Mouse (Mus musculus): ENCODE results near the gene Adcy9. TPM values are rescaled to one million over a fixed set of nuclear protein-coding genes. Genes with fewer than 3 reads are reported as not detected.

Adcy9 gene
- polyA plus RNA-seq, 1 experiment from 2014 or later = 1.5 TPM

DNA sequence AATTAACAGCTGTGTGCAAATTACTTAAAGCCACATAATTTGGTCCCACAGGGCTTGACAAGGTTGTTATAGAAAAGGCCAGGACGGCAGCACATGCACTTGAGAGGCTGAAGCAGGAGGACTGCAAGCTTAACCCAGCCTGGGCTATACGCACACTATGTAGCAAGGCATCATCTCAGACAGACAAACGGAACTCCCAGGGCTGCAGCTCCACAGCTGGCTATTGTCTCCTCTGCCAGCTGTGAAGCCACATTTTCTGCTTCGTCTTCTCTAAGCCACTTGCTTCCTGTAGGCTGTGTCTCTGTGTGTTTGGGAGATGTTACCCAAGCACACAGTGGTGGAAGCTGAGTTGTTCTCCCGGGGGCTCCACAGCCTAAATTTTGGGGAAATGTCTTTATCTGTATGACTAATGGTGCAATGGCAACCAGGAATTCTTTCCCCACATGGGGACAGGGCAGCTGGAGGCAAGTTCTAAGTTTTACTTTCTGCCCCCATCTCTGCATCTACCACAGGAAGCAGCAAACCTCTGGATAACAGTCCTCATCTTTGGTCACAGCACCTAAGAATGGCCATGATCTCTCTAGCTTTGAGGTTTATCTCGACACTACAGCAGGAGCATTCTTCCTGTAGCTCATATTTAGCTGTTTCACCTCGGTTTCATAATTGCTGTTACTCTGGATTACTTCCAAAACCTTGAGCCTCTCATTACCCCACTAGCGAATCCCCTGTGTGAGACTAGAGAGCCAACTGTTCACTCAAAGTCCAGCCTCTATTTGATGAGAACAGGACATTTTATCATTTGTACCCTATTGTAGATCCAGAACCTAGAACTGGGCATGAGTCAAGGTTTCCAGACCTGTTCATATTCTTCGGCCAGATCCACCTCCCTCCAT lies 6.1 kb downstream of the Adcy9 start:
- H3K4me3 ChIP-seq (ENCODE audit: low read depth, low read length) = no peak overlapping the region
- no peak for ATAC-seq
- 0 out of 2 replicates have a peak, but pooled peaks cover 6% of the 10 kb centered on the region for H3K36me3 ChIP-seq (ENCODE audit: control insufficient read depth, insufficient read depth)
- no peak overlapping the region for H3K27ac ChIP-seq (ENCODE audit: low read depth, low read length)
- H3K4me1 ChIP-seq (replicated peaks; ENCODE audit: control insufficient read depth, insufficient read depth, low read length) = peaks cover 12% of the 10 kb centered on the region
- H3K4me2 ChIP-seq (replicated peaks; ENCODE audit: low read depth) = no peak overlapping the region
- 71% methylated on average over 9 of the region's 9 CpGs for WGBS
- H3K27me3 ChIP-seq (replicated peaks; ENCODE audit: control insufficient read depth, insufficient read depth, low read length) = no peaks in the 10 kb centered on the region
- H3K9me3 ChIP-seq (ENCODE audit: control insufficient read depth) = no peaks in the 10 kb centered on the region
- no peak for TF ChIP-seq CTCF (IDR thresholded peaks at IDR 0.05; ENCODE audit: low read depth)
- no peak overlapping the region for H3K9ac ChIP-seq (ENCODE audit: low read depth, low read length)

- Histone ChIP-seq H3K9me3 (ENCODE audit: control insufficient read depth) (no peaks in the 10 kb centered on the region), H3K4me3 (ENCODE audit: low read depth, low read length) (no peak overlapping the region), H3K4me1 (replicated peaks; ENCODE audit: control insufficient read depth, insufficient read depth, low read length) (peaks cover 9% of the 10 kb centered on the region; the same call in 1 of the 2 replicates), H3K27me3 (replicated peaks; ENCODE audit: control insufficient read depth, insufficient read depth, low read length) (no peaks in the 10 kb centered on the region), H3K9ac (ENCODE audit: low read depth, low read length) (no peak overlapping the region), H3K27ac (ENCODE audit: low read depth, low read length) (no peak overlapping the region), H3K36me3 (ENCODE audit: control insufficient read depth, insufficient read depth) (0 out of 2 replicates have a peak, but pooled peaks cover 6% of the 10 kb centered on the region), H3K4me2 (replicated peaks; ENCODE audit: low read depth) (no peak overlapping the region)
- 66% methylated on average over 14 of the region's 14 CpGs for WGBS
- no peak for TF ChIP-seq CTCF (IDR thresholded peaks at IDR 0.05; ENCODE audit: low read depth)
- ATAC-seq = no peak
These were observed 7.0 kb downstream of the Adcy9 start for GRCm38 (mm10) chr16:4413301-4413700.

- no peak overlapping the region for H3K4me2 ChIP-seq (replicated peaks; ENCODE audit: low read depth)
- no peaks in the 10 kb centered on the region for H3K27me3 ChIP-seq (replicated peaks; ENCODE audit: control insufficient read depth, insufficient read depth, low read length)
- no peak overlapping the region for H3K9ac ChIP-seq (ENCODE audit: low read depth, low read length)
- H3K9me3 ChIP-seq (ENCODE audit: control insufficient read depth) = no peaks in the 10 kb centered on the region
- H3K4me1 ChIP-seq (replicated peaks; ENCODE audit: control insufficient read depth, insufficient read depth, low read length) = peaks cover 3% of the 10 kb centered on the region; the same call in 1 of the 2 replicates
- ATAC-seq = no peak
- no peak overlapping the region for H3K27ac ChIP-seq (ENCODE audit: low read depth, low read length)
- 91% methylated on average over 4 of the region's 4 CpGs for whole genome bisulfite sequencing
- TF ChIP-seq CTCF (IDR thresholded peaks at IDR 0.05; ENCODE audit: low read depth) = no peak
- H3K36me3 ChIP-seq (ENCODE audit: control insufficient read depth, insufficient read depth) = 0 out of 2 replicates have a peak, but pooled peaks cover 6% of the 10 kb centered on the region
- H3K4me3 ChIP-seq (ENCODE audit: low read depth, low read length) = no peak overlapping the region
These were observed 8.0 kb downstream of the Adcy9 start for GRCm38 (mm10) chr16:4412298-4412697.

GRCm38 (mm10) chr16:4411296-4411695 lies 9.0 kb downstream of the Adcy9 start:
- H3K4me2 ChIP-seq (replicated peaks; ENCODE audit: low read depth) = no peak overlapping the region
- H3K36me3 ChIP-seq (ENCODE audit: control insufficient read depth, insufficient read depth) = 0 out of 2 replicates have a peak, but pooled peaks cover 6% of the 10 kb centered on the region
- no peak overlapping the region for H3K9ac ChIP-seq (ENCODE audit: low read depth, low read length)
- TF ChIP-seq CTCF (IDR thresholded peaks at IDR 0.05; ENCODE audit: low read depth) = no peak
- H3K27me3 ChIP-seq (replicated peaks; ENCODE audit: control insufficient read depth, insufficient read depth, low read length) = no peaks in the 10 kb centered on the region
- no peak overlapping the region for H3K27ac ChIP-seq (ENCODE audit: low read depth, low read length)
- WGBS = 68% methylated on average over 2 of the region's 2 CpGs
- H3K4me3 ChIP-seq (ENCODE audit: low read depth, low read length) = no peak overlapping the region
- H3K9me3 ChIP-seq (ENCODE audit: control insufficient read depth) = no peaks in the 10 kb centered on the region
- ATAC-seq = no peak
- peaks cover 3% of the 10 kb centered on the region; the same call in 1 of the 2 replicates for H3K4me1 ChIP-seq (replicated peaks; ENCODE audit: control insufficient read depth, insufficient read depth, low read length)

- H3K4me2 ChIP-seq (replicated peaks; ENCODE audit: low read depth) = no peak overlapping the region
- H3K4me3 ChIP-seq (ENCODE audit: low read depth, low read length) = no peak overlapping the region
- H3K9me3 ChIP-seq (ENCODE audit: control insufficient read depth) = no peaks in the 10 kb centered on the region
- no peaks in the 10 kb centered on the region for H3K4me1 ChIP-seq (replicated peaks; ENCODE audit: control insufficient read depth, insufficient read depth, low read length)
- no peak for ATAC-seq
- no peaks in the 10 kb centered on the region for H3K27me3 ChIP-seq (replicated peaks; ENCODE audit: control insufficient read depth, insufficient read depth, low read length)
- H3K36me3 ChIP-seq (ENCODE audit: control insufficient read depth, insufficient read depth) = 0 out of 2 replicates have a peak, but pooled peaks cover 6% of the 10 kb centered on the region
- H3K9ac ChIP-seq (ENCODE audit: low read depth, low read length) = no peak overlapping the region
- no peak for TF ChIP-seq CTCF (IDR thresholded peaks at IDR 0.05; ENCODE audit: low read depth)
- 74% methylated on average over 2 of the region's 2 CpGs for WGBS
- H3K27ac ChIP-seq (ENCODE audit: low read depth, low read length) = no peak overlapping the region
These were observed 12.8 kb downstream of the Adcy9 start for GRCm38 (mm10) chr16:4407536-4407935.

GRCm38 (mm10) chr16:4406706-4407105 lies 13.6 kb downstream of the Adcy9 start:
- no peak for TF ChIP-seq CTCF (IDR thresholded peaks at IDR 0.05; ENCODE audit: low read depth)
- ATAC-seq = no peak
- H3K36me3 ChIP-seq (ENCODE audit: control insufficient read depth, insufficient read depth) = no peaks in the 10 kb centered on the region
- no peaks in the 10 kb centered on the region for H3K4me1 ChIP-seq (replicated peaks; ENCODE audit: control insufficient read depth, insufficient read depth, low read length)
- H3K27ac ChIP-seq (ENCODE audit: low read depth, low read length) = no peak overlapping the region
- H3K9me3 ChIP-seq (ENCODE audit: control insufficient read depth) = no peaks in the 10 kb centered on the region
- H3K27me3 ChIP-seq (replicated peaks; ENCODE audit: control insufficient read depth, insufficient read depth, low read length) = no peaks in the 10 kb centered on the region
- 62% methylated on average over 4 of the region's 4 CpGs for WGBS
- H3K4me3 ChIP-seq (ENCODE audit: low read depth, low read length) = no peak overlapping the region
- no peak overlapping the region for H3K9ac ChIP-seq (ENCODE audit: low read depth, low read length)
- no peak overlapping the region for H3K4me2 ChIP-seq (replicated peaks; ENCODE audit: low read depth)

All from intestine, postnatal 0 days (tissue).